Mouse (Mus musculus): Measurements from ENCODE around the gene Itgal. TPM values are rescaled to one million over a fixed set of nuclear protein-coding genes. Genes with fewer than 3 reads are reported as not detected.

The Itgal gene
- total and polyA plus RNA-seq, 3 experiments = 0.92 to 9.7 TPM; not detected in 1

DNA sequence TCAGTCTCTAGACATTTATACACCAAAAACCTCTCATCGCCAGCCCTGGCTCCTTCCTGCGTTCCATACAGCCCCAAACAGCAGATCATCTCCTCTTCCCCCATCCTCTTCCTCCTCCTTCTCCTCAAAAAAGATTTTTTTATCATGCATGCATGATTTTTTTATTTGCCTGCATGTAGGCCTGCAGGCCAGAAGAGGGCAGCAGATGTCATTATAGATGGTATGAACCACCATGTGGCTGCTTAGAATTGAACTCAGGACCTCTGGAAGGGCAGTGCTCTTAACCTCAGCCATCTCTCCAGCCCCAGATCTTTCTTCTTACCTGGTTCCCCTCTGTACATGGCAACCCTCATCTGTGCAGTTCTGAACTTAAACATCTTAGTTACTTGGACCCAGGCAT, 43.6 kb upstream of the Itgal start (continued):
- TF ChIP-seq ELF1 (IDR thresholded peaks at IDR 0.05; ENCODE audit: low read depth, low read length) = no peak
- TF ChIP-seq MEF2A (IDR thresholded peaks at IDR 0.05; ENCODE audit: extremely low read depth, insufficient replicate concordance, low read depth, low read length, poor library complexity, severe bottlenecking) = no peak
- TF ChIP-seq E2F4 (IDR thresholded peaks at IDR 0.05; ENCODE audit: borderline replicate concordance, low read depth, low read length) = no peak

DNA sequence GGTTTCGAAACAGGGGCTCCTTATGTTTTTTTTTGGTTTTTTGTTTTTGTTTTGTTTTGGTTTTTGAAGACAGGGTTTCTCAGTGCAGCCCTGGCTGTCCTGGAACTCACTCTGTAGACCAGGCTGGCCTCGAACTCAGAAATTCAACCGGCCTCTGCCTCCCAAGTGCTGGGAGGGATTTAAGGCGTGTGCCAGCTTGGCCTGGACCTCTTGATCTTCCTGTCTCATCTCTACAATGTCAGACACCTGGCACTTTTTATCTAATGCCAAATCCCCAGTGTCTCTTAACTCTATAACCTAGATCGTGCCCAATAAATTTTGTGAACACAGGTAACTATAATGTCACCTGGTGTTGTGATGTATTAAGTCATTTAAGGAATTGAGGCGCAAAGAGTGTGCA, 42.7 kb upstream of the Itgal start:
- no peaks in the 10 kb centered on the region; the same call in 1 of the 2 replicates for H3K79me2 ChIP-seq (ENCODE audit: control insufficient read depth, insufficient read depth, low read length, poor library complexity)
- H3K4me1 ChIP-seq (ENCODE audit: control insufficient read depth in 1 of 2, insufficient read depth in 2 of 2, low read length in 2 of 2) = peaks cover 4 to 15% of the 10 kb centered on the region in 2 experiments; a peak in 3 of 4 replicates
- no peaks in the 10 kb centered on the region for H3K9me3 ChIP-seq (replicated peaks; ENCODE audit: insufficient read depth, low read length)
- DNase-seq (ENCODE audit: low read depth, low spot score) = no peak
- no peak overlapping the region for H3K9ac ChIP-seq (ENCODE audit: control insufficient read depth, low read depth, low read length, poor library complexity, severe bottlenecking)
- no peak overlapping the region for H3K4me3 ChIP-seq (ENCODE audit: control insufficient read depth in 1 of 2, insufficient read depth in 1 of 2, low read depth in 2 of 2, low read length in 2 of 2)
- no peak overlapping the region for H3K27ac ChIP-seq (ENCODE audit: control insufficient read depth, low read depth, low read length)
- H3K27me3 ChIP-seq (ENCODE audit: control insufficient read depth in 1 of 2, insufficient read depth in 2 of 2, low read length in 2 of 2) = no peaks in the 10 kb centered on the region
- TF ChIP-seq MAZ (IDR thresholded peaks at IDR 0.05; ENCODE audit: low read depth, low read length) = no peak
- TF ChIP-seq TBP (IDR thresholded peaks at IDR 0.05; ENCODE audit: low read depth, low read length) = no peak
- TF ChIP-seq ZNF384 (IDR thresholded peaks at IDR 0.05; ENCODE audit: low read depth, low read length) = no peak
- TF ChIP-seq RCOR1 (IDR thresholded peaks at IDR 0.05; ENCODE audit: low read depth, low read length) = no peak
- no peak for TF ChIP-seq HCFC1 (IDR thresholded peaks at IDR 0.05; ENCODE audit: low read depth, low read length)
- no peak for TF ChIP-seq ELF1 (IDR thresholded peaks at IDR 0.05; ENCODE audit: low read depth, low read length)
- TF ChIP-seq MEF2A (IDR thresholded peaks at IDR 0.05; ENCODE audit: extremely low read depth, insufficient replicate concordance, low read depth, low read length, poor library complexity, severe bottlenecking) = no peak
- peaks cover 5 to 13% of the 10 kb centered on the region in 2 experiments for H3K36me3 ChIP-seq (ENCODE audit: control insufficient read depth in 1 of 2, insufficient read depth in 2 of 2, low read length in 2 of 2)

DNA sequence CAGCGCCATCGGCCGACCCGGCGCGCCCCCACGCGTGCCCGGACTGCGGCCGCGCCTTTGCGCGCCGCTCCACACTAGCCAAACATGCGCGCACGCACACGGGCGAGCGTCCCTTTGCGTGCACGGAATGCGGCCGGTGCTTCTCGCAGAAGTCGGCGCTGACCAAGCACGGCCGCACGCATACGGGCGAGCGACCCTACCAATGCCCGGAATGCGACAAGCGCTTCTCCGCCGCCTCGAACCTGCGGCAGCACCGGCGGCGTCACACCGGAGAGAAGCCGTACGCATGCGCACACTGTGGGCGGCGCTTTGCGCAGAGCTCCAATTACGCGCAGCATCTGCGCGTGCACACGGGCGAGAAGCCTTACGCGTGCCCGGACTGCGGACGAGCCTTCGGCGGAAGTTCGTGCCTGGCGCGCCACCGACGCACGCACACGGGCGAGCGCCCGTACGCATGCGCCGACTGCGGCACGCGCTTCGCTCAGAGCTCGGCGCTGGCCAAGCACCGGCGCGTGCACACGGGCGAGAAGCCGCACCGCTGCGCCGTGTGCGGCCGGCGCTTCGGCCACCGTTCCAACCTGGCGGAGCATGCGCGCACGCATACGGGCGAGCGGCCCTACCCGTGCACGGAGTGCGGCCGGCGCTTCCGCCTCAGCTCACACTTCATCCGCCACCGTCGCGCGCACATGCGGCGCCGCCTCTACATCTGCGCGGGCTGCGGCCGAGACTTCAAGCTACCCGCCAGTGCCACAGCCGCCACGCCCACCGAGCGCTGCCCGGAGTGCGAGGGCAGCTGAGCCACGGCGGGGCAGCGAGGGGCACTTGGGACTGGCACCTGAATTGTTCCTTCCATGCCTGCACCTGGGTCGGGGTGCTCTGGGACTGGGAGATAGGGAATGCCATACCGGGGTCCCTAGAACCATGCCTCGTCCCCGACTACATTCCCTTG, 42.0 kb upstream of the Itgal start:
- DNase-seq (ENCODE audit: low read depth, low spot score) = peak; percentile 93
- H3K27me3 ChIP-seq (ENCODE audit: control insufficient read depth in 1 of 2, insufficient read depth in 2 of 2, low read length in 2 of 2) = no peaks in the 10 kb centered on the region
- H3K4me1 ChIP-seq (ENCODE audit: control insufficient read depth in 1 of 2, insufficient read depth in 2 of 2, low read length in 2 of 2) = peaks cover 9 to 19% of the 10 kb centered on the region in 2 experiments
- H3K9me3 ChIP-seq (replicated peaks; ENCODE audit: insufficient read depth, low read length) = no peaks in the 10 kb centered on the region
- peaks cover under 1% of the 10 kb centered on the region for H3K79me2 ChIP-seq (ENCODE audit: control insufficient read depth, insufficient read depth, low read length, poor library complexity)
- peak overlapping the region; percentile 73 for H3K9ac ChIP-seq (ENCODE audit: control insufficient read depth, low read depth, low read length, poor library complexity, severe bottlenecking)
- peak overlapping the region; percentile 19 to 49 for H3K4me3 ChIP-seq (ENCODE audit: control insufficient read depth in 1 of 2, insufficient read depth in 1 of 2, low read depth in 2 of 2, low read length in 2 of 2)
- H3K27ac ChIP-seq (ENCODE audit: control insufficient read depth, low read depth, low read length) = peak overlapping the region; percentile 78
- peaks cover 5 to 20% of the 10 kb centered on the region in 2 experiments for H3K36me3 ChIP-seq (ENCODE audit: control insufficient read depth in 1 of 2, insufficient read depth in 2 of 2, low read length in 2 of 2)
- TF ChIP-seq MAX (IDR thresholded peaks at IDR 0.05; ENCODE audit: low read length) (peak; percentile 85), ZMIZ1 (IDR thresholded peaks at IDR 0.05; ENCODE audit: low read depth, low read length) (peak; percentile 18; the same call in 1 of the 2 replicates), MEF2A (IDR thresholded peaks at IDR 0.05; ENCODE audit: extremely low read depth, insufficient replicate concordance, low read depth, low read length, poor library complexity, severe bottlenecking) (no peak), EP300 (IDR thresholded peaks at IDR 0.05; ENCODE audit: low read depth in 1 of 2, low read length in 2 of 2) (no peak), POLR2AphosphoS5 (IDR thresholded peaks at IDR 0.05; ENCODE audit: borderline replicate concordance, low read depth, low read length) (no peak), KAT2A (conservative IDR thresholded peaks at IDR 0.05; ENCODE audit: low read depth, low read length) (no peak; the same call in 1 of the 2 replicates), NRF1 (IDR thresholded peaks at IDR 0.05; ENCODE audit: insufficient read depth, low read depth, low read length, poor library complexity, severe bottlenecking) (peak; percentile 78), BHLHE40 (IDR thresholded peaks at IDR 0.05; ENCODE audit: borderline replicate concordance, low read depth, low read length) (no peak), TAL1 (IDR thresholded peaks at IDR 0.05; ENCODE audit: low read length) (no peak), CHD1 (IDR thresholded peaks at IDR 0.05; ENCODE audit: low read depth, low read length) (no peak), TCF12 (IDR thresholded peaks at IDR 0.05; ENCODE audit: low read depth, low read length) (no peak), POLR2A (IDR thresholded peaks at IDR 0.05; ENCODE audit: control insufficient read depth in 1 of 2, insufficient read depth in 1 of 2, low read depth in 1 of 2, low read length in 2 of 2, poor library complexity in 1 of 2) (peak; percentile 48 to 64; a peak in 1 of 4 replicates), POLR2AphosphoS2 (IDR thresholded peaks at IDR 0.05; ENCODE audit: low read length) (peak; percentile 61; the same call in 1 of the 2 replicates), ELF1 (IDR thresholded peaks at IDR 0.05; ENCODE audit: low read depth, low read length) (peak; percentile 58), MXI1 (IDR thresholded peaks at IDR 0.05; ENCODE audit: low read depth, low read length) (peak; percentile 69), NELFE (IDR thresholded peaks at IDR 0.05; ENCODE audit: low read depth, low read length) (peak; percentile 49; the same call in 1 of the 2 replicates), USF1 (IDR thresholded peaks at IDR 0.05; ENCODE audit: low read depth, low read length) (peak; percentile 32; the same call in 1 of the 2 replicates), SIN3A (IDR thresholded peaks at IDR 0.05; ENCODE audit: low read length) (peak; percentile 44; the same call in 1 of the 2 replicates), TBP (IDR thresholded peaks at IDR 0.05; ENCODE audit: low read depth, low read length) (no peak), HCFC1 (IDR thresholded peaks at IDR 0.05; ENCODE audit: low read depth, low read length) (peak; percentile 63), MYC (IDR thresholded peaks at IDR 0.05; ENCODE audit: low read depth, low read length) (peak; percentile 67), ZNF384 (IDR thresholded peaks at IDR 0.05; ENCODE audit: low read depth, low read length) (no peak)

Data from MEL (cell line).